Mouse (Mus musculus) embryonic facial prominence, embryonic 11.5 days (tissue): ENCODE results near the gene Tlcd2. TPM values are rescaled to one million over a fixed set of nuclear protein-coding genes. Genes with fewer than 3 reads are reported as not detected.

Experiments
- ATAC-seq: fragments of 200-750 bp; cut with Nextera tagmentation; replicated peaks from 2 replicates; pipeline ENCODE4 v1.8.0; 2017; ENCODE audit warnings: low read depth; ENCODE audit not compliant: insufficient number of reproducible peaks, low FRiP score, low TSS enrichment
- DNase-seq: peaks from one replicate; pipeline ENCODE4 v3.0.0-alpha.2; 2015; ENCODE audit warnings: low spot score
- H3K27ac ChIP-seq: fragments of 300-500 bp; sonication (generic); replicated peaks from 2 replicates; pipeline ENCODE4 v1.5.1; 2014; ENCODE audit warnings: mild to moderate bottlenecking, low read depth, low read length, control low read depth
- H3K27me3 ChIP-seq: fragments of 300-500 bp; sonication (generic); 2 replicates; pipeline ENCODE4 v1.6.1; 2014; ENCODE audit warnings: mild to moderate bottlenecking, low read length, moderate library complexity, mixed read lengths; ENCODE audit not compliant: control insufficient read depth, insufficient read depth
- H3K36me3 ChIP-seq: fragments of 300-500 bp; sonication (generic); replicated peaks from 2 replicates; pipeline ENCODE4 v1.6.1; 2014; ENCODE audit warnings: low read depth, mild to moderate bottlenecking, low read length, moderate library complexity, mixed read lengths; ENCODE audit not compliant: control insufficient read depth, insufficient read depth
- H3K4me1 ChIP-seq: fragments of 300-500 bp; sonication (generic); 2 replicates; pipeline ENCODE4 v1.6.1; 2014; ENCODE audit warnings: low read length, mixed read lengths; ENCODE audit not compliant: control insufficient read depth, insufficient read depth
- H3K4me2 ChIP-seq: fragments of 300-500 bp; sonication (generic); 2 replicates; pipeline ENCODE4 v1.6.1; 2014; ENCODE audit warnings: low read depth, mild to moderate bottlenecking, control low read depth, low read length, moderate library complexity
- H3K4me3 ChIP-seq: fragments of 300-500 bp; sonication (generic); 2 replicates; pipeline ENCODE4 v1.5.1; 2014; ENCODE audit warnings: low read depth, low read length, control low read depth
- H3K9ac ChIP-seq: fragments of 300-500 bp; sonication (generic); replicated peaks from 2 replicates; pipeline ENCODE4 v1.6.1; 2014; ENCODE audit warnings: mild to moderate bottlenecking, control low read depth, low read length
- H3K9me3 ChIP-seq: fragments of 300-500 bp; sonication (generic); replicated peaks from 2 replicates; pipeline ENCODE4 v1.6.1; 2016; ENCODE audit warnings: mild to moderate bottlenecking, low read length, inconsistent platforms, mixed read lengths; ENCODE audit not compliant: control insufficient read depth
- WGBS: fragments of 180-500 bp; shearing (Covaris S2); extraction: QIAGEN DNeasy Blood & Tissue Kit; methylation state at CpG from one replicate; pipeline ENCODE4 v1.1.7; 2014; 5-methylcytosine and 5-hydroxymethylcytosine counted together
- polyA plus RNA-seq: library from polyadenylated mRNA; unstranded; fragments of >200 nt; fragmentation: Nextera tagmentation; extraction: Ambion mirVana; gene quantifications from 2 replicates; pipeline ENCODE4 v1.2.1, GENCODE M21; 2014

Tlcd2 gene
- polyA plus RNA-seq, 1 experiment from 2014 or later: 15.4 TPM

DNA sequence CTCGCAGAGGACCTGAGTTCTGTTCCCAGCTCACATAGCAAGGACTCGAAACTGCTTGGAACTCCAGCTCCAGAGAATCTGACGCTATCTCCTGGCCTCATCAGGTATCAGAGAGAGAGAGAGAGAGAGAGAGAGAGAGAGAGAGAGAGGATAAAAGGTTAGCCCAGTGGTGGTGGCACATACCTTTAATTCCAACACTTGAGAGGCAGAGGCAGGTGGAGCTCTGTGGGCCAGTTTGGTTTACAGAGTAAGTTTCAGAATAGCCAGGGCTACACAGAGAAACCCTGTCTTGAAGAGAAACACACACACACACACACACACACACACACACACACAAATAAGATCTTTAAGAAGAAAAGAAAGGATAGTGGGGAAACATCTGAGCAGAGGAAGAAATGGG, 38.4 kb upstream of the Tlcd2 start:
- 77% methylated on average over 3 of the region's 3 CpGs for WGBS
- no peak for ATAC-seq
- no peak overlapping the region for H3K4me2 ChIP-seq

DNA sequence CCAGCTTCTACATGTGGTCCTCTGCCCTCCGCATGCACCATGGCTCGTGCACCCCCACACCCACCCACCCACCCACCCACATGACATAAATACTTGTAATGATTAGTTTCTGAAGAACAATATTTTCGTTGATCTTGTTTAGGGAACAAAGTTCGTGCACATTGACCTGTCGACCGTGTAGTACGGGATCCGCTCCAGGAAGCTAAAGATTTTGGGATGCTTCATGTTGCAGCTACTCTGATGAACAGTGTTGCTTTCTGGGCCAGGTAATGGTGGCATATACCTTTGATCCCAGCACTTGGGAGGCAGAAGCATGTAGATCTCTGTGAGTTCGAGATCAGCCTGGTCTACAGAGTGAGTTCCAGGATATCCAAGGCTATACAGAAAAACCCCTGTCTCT, 37.5 kb upstream of the Tlcd2 start:
- ATAC-seq (no peak), DNase-seq (no peak)
- H3K4me3 ChIP-seq: no peak overlapping the region
- no peaks in the 10 kb centered on the region for H3K4me1 ChIP-seq
- H3K9ac ChIP-seq: no peak overlapping the region
- H3K27me3 ChIP-seq: no peaks in the 10 kb centered on the region
- H3K9me3 ChIP-seq: no peaks in the 10 kb centered on the region
- no peak overlapping the region for H3K4me2 ChIP-seq
- no peak overlapping the region for H3K27ac ChIP-seq
- no peaks in the 10 kb centered on the region for H3K36me3 ChIP-seq
- WGBS: 87% methylated on average over 9 of the region's 9 CpGs

More for the DNA sequence above, 38.4 kb upstream of the Tlcd2 start:
- no peak for DNase-seq
- H3K4me1 ChIP-seq: no peaks in the 10 kb centered on the region
- H3K27ac ChIP-seq: no peak overlapping the region
- no peak overlapping the region for H3K9ac ChIP-seq
- no peaks in the 10 kb centered on the region for H3K9me3 ChIP-seq
- no peaks in the 10 kb centered on the region for H3K27me3 ChIP-seq
- H3K36me3 ChIP-seq: no peaks in the 10 kb centered on the region
- H3K4me3 ChIP-seq: no peak overlapping the region

GRCm38 (mm10) chr11:75424459-75424858, 37.1 kb upstream of the Tlcd2 start:
- WGBS: 89% methylated on average over 3 of the region's 3 CpGs
- no peaks in the 10 kb centered on the region for H3K27me3 ChIP-seq
- H3K4me2 ChIP-seq: no peak overlapping the region
- no peak for DNase-seq
- ATAC-seq: no peak
- H3K36me3 ChIP-seq: no peaks in the 10 kb centered on the region
- no peaks in the 10 kb centered on the region for H3K9me3 ChIP-seq
- no peak overlapping the region for H3K4me3 ChIP-seq
- no peaks in the 10 kb centered on the region for H3K4me1 ChIP-seq
- no peak overlapping the region for H3K27ac ChIP-seq
- H3K9ac ChIP-seq: no peak overlapping the region

GRCm38 (mm10) chr11:75429019-75429705, 32.4 kb upstream of the Tlcd2 start:
- H3K4me1 ChIP-seq: no peaks in the 10 kb centered on the region
- no peak overlapping the region for H3K4me3 ChIP-seq
- H3K4me2 ChIP-seq: no peak overlapping the region
- no peaks in the 10 kb centered on the region for H3K36me3 ChIP-seq
- H3K27ac ChIP-seq: no peak overlapping the region
- no peaks in the 10 kb centered on the region for H3K9me3 ChIP-seq
- no peak overlapping the region for H3K9ac ChIP-seq
- no peak for DNase-seq
- no peak for ATAC-seq
- no peaks in the 10 kb centered on the region for H3K27me3 ChIP-seq
- WGBS: 86% methylated on average over 9 of the region's 9 CpGs

DNA sequence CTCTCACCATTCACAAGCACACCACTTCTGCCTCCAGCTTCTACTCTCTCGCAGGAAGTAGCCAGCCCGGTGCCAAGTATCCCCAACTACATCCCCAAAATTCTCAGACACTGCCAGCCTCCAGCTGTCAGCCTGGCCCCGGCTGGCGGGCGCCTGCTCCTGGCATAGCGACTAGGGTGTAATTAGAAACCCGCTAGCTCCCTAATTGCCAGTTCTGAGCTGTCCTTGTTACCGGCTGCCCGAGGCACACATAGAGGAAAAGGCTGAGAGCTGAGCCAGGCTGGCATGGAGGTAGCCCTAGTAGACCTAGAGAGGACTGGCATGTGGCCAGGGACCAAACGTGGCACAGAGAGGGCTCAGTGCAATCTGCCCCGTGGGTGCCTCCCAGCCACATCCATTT, 30.2 kb upstream of the Tlcd2 start:
- H3K27ac ChIP-seq: no peak overlapping the region
- no peak overlapping the region for H3K4me2 ChIP-seq
- H3K4me1 ChIP-seq: no peaks in the 10 kb centered on the region
- ATAC-seq: no peak
- DNase-seq: no peak
- no peaks in the 10 kb centered on the region for H3K36me3 ChIP-seq
- no peak overlapping the region for H3K9ac ChIP-seq
- 74% methylated on average over 11 of the region's 11 CpGs for WGBS
- H3K4me3 ChIP-seq: no peak overlapping the region
- no peaks in the 10 kb centered on the region for H3K9me3 ChIP-seq
- no peaks in the 10 kb centered on the region for H3K27me3 ChIP-seq

GRCm38 (mm10) chr11:75434138-75434537, 27.4 kb upstream of the Tlcd2 start:
- H3K27me3 ChIP-seq: no peaks in the 10 kb centered on the region
- H3K4me2 ChIP-seq: no peak overlapping the region
- H3K4me3 ChIP-seq: no peak overlapping the region
- no peaks in the 10 kb centered on the region for H3K36me3 ChIP-seq
- H3K9me3 ChIP-seq: no peaks in the 10 kb centered on the region
- H3K9ac ChIP-seq: no peak overlapping the region
- H3K4me1 ChIP-seq: no peaks in the 10 kb centered on the region
- ATAC-seq (no peak), DNase-seq (no peak)
- 80% methylated on average over 5 of the region's 5 CpGs for WGBS
- no peak overlapping the region for H3K27ac ChIP-seq

DNA sequence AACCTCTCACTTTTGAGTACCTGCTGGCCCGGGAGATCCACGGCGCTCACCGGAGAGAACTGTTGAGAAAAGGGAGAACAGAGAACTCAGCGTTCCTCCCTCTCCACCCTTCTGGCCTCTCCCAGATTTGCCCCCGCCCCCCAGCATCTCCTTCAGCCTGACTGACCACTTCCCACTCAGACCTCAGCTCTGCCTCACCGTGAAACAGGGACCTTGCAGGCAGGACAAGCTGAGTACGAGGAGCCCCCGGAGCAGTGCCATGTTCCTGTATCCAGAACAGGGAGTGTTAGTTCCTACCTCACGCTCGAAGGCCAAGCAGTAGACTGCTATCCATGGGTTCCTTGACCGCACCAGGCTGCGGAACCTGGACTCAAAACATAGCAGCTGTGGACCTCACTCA, 23.3 kb upstream of the Tlcd2 start:
- ATAC-seq (no peak), DNase-seq (no peak)
- 83% methylated on average over 13 of the region's 13 CpGs for WGBS
- H3K4me3 ChIP-seq: no peak overlapping the region
- H3K9ac ChIP-seq: no peak overlapping the region
- H3K4me1 ChIP-seq: no peaks in the 10 kb centered on the region
- no peaks in the 10 kb centered on the region for H3K36me3 ChIP-seq
- no peaks in the 10 kb centered on the region for H3K9me3 ChIP-seq
- H3K27me3 ChIP-seq: no peaks in the 10 kb centered on the region
- no peak overlapping the region for H3K4me2 ChIP-seq
- H3K27ac ChIP-seq: no peak overlapping the region

GRCm38 (mm10) chr11:75438804-75439203, 22.7 kb upstream of the Tlcd2 start:
- Histone ChIP-seq H3K4me3 (no peak overlapping the region), H3K9ac (no peak overlapping the region), H3K9me3 (no peaks in the 10 kb centered on the region), H3K27ac (no peak overlapping the region), H3K27me3 (no peaks in the 10 kb centered on the region), H3K36me3 (no peaks in the 10 kb centered on the region), H3K4me1 (no peaks in the 10 kb centered on the region), H3K4me2 (no peak overlapping the region)
- DNase-seq (no peak), ATAC-seq (no peak)
- WGBS: 95% methylated on average over 3 of the region's 3 CpGs
